Comparison of ENCODE assay signal across 18 mouse cellular contexts in genomic region chr5:34461294-34461693, GRCm38 (mm10).
"Had no signal": no experiment of that assay in that cellular context is flagged by ENCODE, and none has a peak within 500 bp of the region (broad histone marks: within the 10 kb centered on the region; RNA-seq: fewer than 3 reads in every experiment).

No protein-coding gene starts in this region.

- H3K9ac ChIP-seq: lung, embryonic 14.5 days; midbrain, embryonic 12.5 days; neural tube, embryonic 13.5 days; neural tube, embryonic 15.5 days had no signal

- H3K9me3 ChIP-seq: midbrain, embryonic 10.5 days; midbrain, embryonic 12.5 days; neural tube, embryonic 13.5 days; neural tube, embryonic 15.5 days had no signal

- DNase-seq: lung, adult 18-20 months; lung, embryonic 14.5 days; lung, postnatal 10 days; lung, postnatal 4 days; midbrain, embryonic 14.5 days; right cerebral cortex, adult 18-20 months; right cerebral cortex, postnatal 25 days; right cerebral cortex, postnatal 4 days; spleen, adult 18-20 months; thymus, adult 18-20 months; thymus, postnatal 14 days; thymus, postnatal 36 days had no signal

- H3K4me1 ChIP-seq: midbrain, embryonic 10.5 days; midbrain, embryonic 12.5 days; neural tube, embryonic 13.5 days; neural tube, embryonic 15.5 days had no signal

- H3K27me3 ChIP-seq: midbrain, embryonic 12.5 days; neural tube, embryonic 13.5 days; neural tube, embryonic 15.5 days had no signal

- H3K27ac ChIP-seq: midbrain, embryonic 10.5 days; midbrain, embryonic 12.5 days; neural tube, embryonic 13.5 days; neural tube, embryonic 15.5 days had no signal

- ATAC-seq: midbrain, embryonic 16.5 days had no signal

- H3K4me3 ChIP-seq: midbrain, embryonic 10.5 days; midbrain, embryonic 12.5 days; myocyte; neural tube, embryonic 13.5 days; neural tube, embryonic 15.5 days had no signal

- H3K4me2 ChIP-seq: lung, embryonic 14.5 days; midbrain, embryonic 12.5 days; neural tube, embryonic 13.5 days; neural tube, embryonic 15.5 days had no signal
